Mouse (Mus musculus) spleen, postnatal 10 days (tissue): Measurements from ENCODE around the gene Mybpc3.

Experiments
- DNase-seq, 2 experiments: peaks; one replicate each; pipeline ENCODE4 v3.0.0; 2021 to 2022; ENCODE audit warnings: low spot score in 2 of 2

Mybpc3 gene

GRCm38 (mm10) chr2:91121011-91121410, 3.1 kb downstream of the Mybpc3 start:
- DNase-seq: no peak

- no peak for DNase-seq
These were observed 3.6 kb downstream of the Mybpc3 start for GRCm38 (mm10) chr2:91121497-91121896.

GRCm38 (mm10) chr2:91123521-91123920, 5.6 kb downstream of the Mybpc3 start:
- no peak for DNase-seq

- DNase-seq: no peak
These were observed 7.2 kb downstream of the Mybpc3 start for GRCm38 (mm10) chr2:91125101-91125500.

- DNase-seq: no peak
These were observed 10.8 kb downstream of the Mybpc3 start for GRCm38 (mm10) chr2:91128761-91129160.

GRCm38 (mm10) chr2:91130126-91130525, 12.2 kb downstream of the Mybpc3 start:
- no peak for DNase-seq

GRCm38 (mm10) chr2:91131251-91131650, 13.3 kb downstream of the Mybpc3 start:
- DNase-seq: no peak

GRCm38 (mm10) chr2:91132035-91132434, 14.1 kb downstream of the Mybpc3 start:
- DNase-seq: no peak

GRCm38 (mm10) chr2:91136513-91137412, 18.8 kb downstream of the Mybpc3 start:
- DNase-seq: no peak

GRCm38 (mm10) chr2:91137481-91137880, 19.5 kb downstream of the Mybpc3 start:
- DNase-seq: no peak

GRCm38 (mm10) chr2:91139311-91139710, 21.4 kb downstream of the Mybpc3 start:
- DNase-seq: no peak

GRCm38 (mm10) chr2:91139764-91140163, 21.8 kb downstream of the Mybpc3 start:
- DNase-seq: no peak

- DNase-seq: no peak
These were observed 25.0 kb downstream of the Mybpc3 start for GRCm38 (mm10) chr2:91142920-91143319.

GRCm38 (mm10) chr2:91143401-91143800, 25.5 kb downstream of the Mybpc3 start:
- DNase-seq: no peak

- no peak for DNase-seq
These were observed 30.2 kb downstream of the Mybpc3 start for GRCm38 (mm10) chr2:91148101-91148500.

- no peak for DNase-seq
These were observed 33.4 kb downstream of the Mybpc3 start for GRCm38 (mm10) chr2:91151331-91151730.

- no peak for DNase-seq
These were observed 35.0 kb downstream of the Mybpc3 start for GRCm38 (mm10) chr2:91152885-91153377.

- no peak for DNase-seq
These were observed 36.1 kb downstream of the Mybpc3 start for GRCm38 (mm10) chr2:91154091-91154490.

- no peak for DNase-seq
These were observed 39.2 kb downstream of the Mybpc3 start for GRCm38 (mm10) chr2:91157002-91157752.

- no peak for DNase-seq
These were observed 42.6 kb downstream of the Mybpc3 start for GRCm38 (mm10) chr2:91160591-91160990.

- no peak for DNase-seq
These were observed 45.0 kb downstream of the Mybpc3 start for GRCm38 (mm10) chr2:91162952-91163351.

- DNase-seq: no peak
These were observed 45.6 kb downstream of the Mybpc3 start for GRCm38 (mm10) chr2:91163532-91163931.

GRCm38 (mm10) chr2:91164991-91165390, 47.0 kb downstream of the Mybpc3 start:
- DNase-seq: no peak
